Mouse (Mus musculus) forebrain, embryonic 15.5 days (tissue): ENCODE measurements around the gene Hopx. TPM values are rescaled to one million over a fixed set of nuclear protein-coding genes. Genes with fewer than 3 reads are reported as not detected.

Source experiments
- ATAC-seq: fragments of 200-750 bp; cut with Nextera tagmentation; replicated peaks from 2 replicates; pipeline ENCODE4 v1.8.0; 2017; ENCODE audit warnings: mild to moderate bottlenecking, moderate TSS enrichment, moderate library complexity
- H3K27ac ChIP-seq: fragments of 300-500 bp; sonication (generic); replicated peaks from 2 replicates; pipeline ENCODE4 v1.5.1; 2015; ENCODE audit warnings: mild to moderate bottlenecking, inconsistent platforms
- H3K27me3 ChIP-seq: fragments of 300-500 bp; sonication (generic); 2 replicates; pipeline ENCODE4 v1.6.1; 2015; ENCODE audit warnings: inconsistent platforms
- H3K36me3 ChIP-seq: fragments of 300-500 bp; sonication (generic); 2 replicates; pipeline ENCODE4 v1.6.1; 2015; ENCODE audit warnings: mild to moderate bottlenecking, inconsistent platforms
- H3K4me1 ChIP-seq: fragments of 300-500 bp; sonication (generic); 2 replicates; pipeline ENCODE4 v1.6.1; 2015; ENCODE audit warnings: inconsistent platforms
- H3K4me2 ChIP-seq: fragments of 300-500 bp; sonication (generic); replicated peaks from 2 replicates; pipeline ENCODE4 v1.6.1; 2015; ENCODE audit warnings: mild to moderate bottlenecking, inconsistent platforms
- H3K4me3 ChIP-seq: fragments of 300-500 bp; sonication (generic); 2 replicates; pipeline ENCODE4 v1.5.1; 2015; ENCODE audit warnings: mild to moderate bottlenecking, inconsistent platforms
- H3K9ac ChIP-seq: fragments of 300-500 bp; sonication (generic); replicated peaks from 2 replicates; pipeline ENCODE4 v1.6.1; 2015; ENCODE audit warnings: mild to moderate bottlenecking, inconsistent platforms
- H3K9me3 ChIP-seq: fragments of 300-500 bp; sonication (generic); 2 replicates; pipeline ENCODE4 v1.6.1; 2016; ENCODE audit warnings: inconsistent platforms
- WGBS: fragments of 180-500 bp; shearing (Covaris S2); methylation state at CpG from one replicate; pipeline ENCODE4 v1.1.7; 2015; ENCODE audit warnings: mixed read lengths; 5-methylcytosine and 5-hydroxymethylcytosine counted together
- polyA plus RNA-seq: library from polyadenylated mRNA; unstranded; fragments of >200 nt; fragmentation: Nextera tagmentation; extraction: Ambion mirVana; gene quantifications from 2 replicates; pipeline ENCODE4 v1.2.1, GENCODE M21; 2015

Gene Hopx
- polyA plus RNA-seq, 1 experiment from 2014 or later, result 2.2 TPM

DNA sequence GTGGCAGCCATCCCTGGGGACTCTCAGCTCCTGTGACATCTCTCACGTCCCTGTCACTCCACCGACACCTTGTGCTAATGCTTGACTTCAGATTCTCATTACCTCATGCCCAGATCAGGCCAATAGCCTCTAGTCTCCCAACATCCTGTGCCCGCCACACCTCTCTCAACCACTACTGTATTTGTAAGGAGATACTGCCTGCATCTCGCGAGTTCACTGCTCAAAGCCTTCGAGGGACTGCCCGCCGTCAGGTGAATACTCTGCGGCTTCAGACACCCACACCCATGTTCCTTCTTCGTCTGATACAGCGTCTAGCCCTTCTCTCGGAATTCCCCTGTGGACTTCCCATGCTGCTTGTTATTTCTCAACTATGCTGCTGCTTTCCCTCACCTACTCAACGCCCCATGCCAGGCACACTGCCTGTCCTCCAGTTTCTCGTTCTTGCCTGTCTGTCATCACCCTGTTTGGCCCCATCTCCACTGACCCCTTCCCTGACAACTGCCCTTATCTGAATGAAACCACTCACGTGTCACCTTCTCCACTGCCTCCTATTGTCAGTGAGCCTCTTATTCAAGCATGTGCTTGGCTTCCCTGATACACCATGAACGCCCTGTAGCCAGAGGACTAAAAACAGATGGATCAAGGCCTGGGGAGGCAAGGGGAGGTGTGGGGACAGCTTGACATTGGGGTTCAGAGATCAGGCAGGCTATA is 15.5 kb upstream of the Hopx start:
- 83% methylated on average over 16 of the region's 16 CpGs for WGBS

DNA sequence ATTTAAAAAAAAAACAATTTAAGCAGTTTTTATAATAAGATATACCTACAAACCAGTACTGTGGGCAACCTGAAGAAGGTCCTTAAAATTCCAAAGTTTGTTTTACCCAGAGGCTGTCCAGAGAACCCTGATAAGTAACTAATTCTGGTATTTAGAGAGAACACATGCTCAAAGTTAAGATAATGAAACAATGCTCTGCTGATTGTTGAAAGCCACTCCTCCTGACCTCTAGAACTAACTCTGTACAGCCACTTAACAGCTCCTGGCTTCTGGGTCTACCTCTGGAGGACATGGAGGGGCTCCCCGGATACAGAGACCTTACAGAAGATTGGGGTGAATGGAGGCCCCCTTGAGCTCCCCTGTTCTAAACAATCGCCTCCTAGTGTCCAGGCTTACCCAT is 15.0 kb upstream of the Hopx start:
- Histone ChIP-seq H3K4me1 (0 out of 2 replicates have a peak, but pooled peaks cover 2% of the 10 kb centered on the region), H3K9ac (no peak overlapping the region), H3K9me3 (no peaks in the 10 kb centered on the region), H3K27ac (no peak overlapping the region), H3K4me2 (no peak overlapping the region), H3K36me3 (no peaks in the 10 kb centered on the region), H3K27me3 (peaks cover 3% of the 10 kb centered on the region; the same call in 1 of the 2 replicates), H3K4me3 (no peak overlapping the region)
- 81% methylated on average over 2 of the region's 2 CpGs for WGBS
- no peak for ATAC-seq

More for the DNA sequence above, 15.5 kb upstream of the Hopx start:
- Histone ChIP-seq H3K4me3 (no peak overlapping the region), H3K27me3 (peaks cover 3% of the 10 kb centered on the region; the same call in 1 of the 2 replicates), H3K27ac (no peak overlapping the region), H3K4me1 (no peaks in the 10 kb centered on the region), H3K9ac (no peak overlapping the region), H3K36me3 (no peaks in the 10 kb centered on the region), H3K9me3 (no peaks in the 10 kb centered on the region), H3K4me2 (no peak overlapping the region)
- no peak for ATAC-seq

DNA sequence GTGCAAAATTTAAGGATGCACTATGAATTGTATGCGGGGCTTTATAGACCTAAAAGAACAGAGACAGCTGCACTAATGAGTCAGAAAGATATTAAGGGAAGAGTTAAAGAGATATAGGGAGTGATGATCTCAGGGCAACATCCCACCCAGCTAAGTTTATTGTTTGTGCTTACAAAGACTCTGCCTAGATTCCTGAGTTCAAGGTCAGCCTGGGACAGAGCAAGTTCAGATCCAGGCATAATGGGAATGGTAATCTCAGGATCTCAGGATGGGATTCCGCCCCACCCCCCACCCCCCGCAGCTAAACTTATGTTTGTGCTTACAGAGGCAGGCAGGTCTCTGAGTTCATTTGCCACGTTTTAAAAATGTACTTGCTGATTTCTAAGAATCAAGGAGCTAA is 13.9 kb upstream of the Hopx start:
- no peaks in the 10 kb centered on the region for H3K9me3 ChIP-seq
- H3K4me1 ChIP-seq, result peaks cover 12% of the 10 kb centered on the region
- no peak overlapping the region for H3K27ac ChIP-seq
- H3K4me3 ChIP-seq, result no peak overlapping the region
- no peak for ATAC-seq
- H3K27me3 ChIP-seq, result peaks cover 3% of the 10 kb centered on the region; the same call in 1 of the 2 replicates
- H3K9ac ChIP-seq, result no peak overlapping the region
- H3K4me2 ChIP-seq, result no peak overlapping the region
- H3K36me3 ChIP-seq, result no peaks in the 10 kb centered on the region
- 96% methylated on average over 4 of the region's 4 CpGs for WGBS

DNA sequence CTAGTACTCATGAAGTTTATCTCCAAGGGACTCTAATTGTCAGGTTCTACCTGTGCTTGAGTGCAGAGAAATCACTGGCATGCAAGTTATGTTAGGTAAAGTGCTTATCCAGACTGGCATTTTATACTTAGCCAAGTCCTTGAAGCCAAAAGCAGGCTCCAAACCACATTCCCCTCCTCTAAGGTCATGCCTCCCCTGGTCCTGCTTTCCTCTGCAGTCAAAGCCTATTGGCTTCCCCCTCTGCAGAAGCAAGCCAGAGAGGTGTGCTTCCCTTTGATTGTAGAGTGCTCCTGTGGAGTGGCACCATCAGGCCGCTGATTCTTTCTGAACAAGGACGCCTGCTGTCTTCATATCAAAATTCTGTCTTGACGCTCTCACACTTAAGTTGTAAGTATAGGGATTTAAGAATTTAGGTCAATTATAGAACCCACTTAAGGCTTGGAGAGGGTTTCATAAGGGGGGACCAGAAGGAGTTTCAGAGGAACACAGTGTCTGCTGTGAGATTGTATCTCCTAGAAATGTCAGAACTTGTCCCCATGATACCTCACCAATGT is 11.6 kb upstream of the Hopx start:
- 94% methylated on average over 3 of the region's 3 CpGs for WGBS
- Histone ChIP-seq H3K9me3 (no peaks in the 10 kb centered on the region), H3K27me3 (peaks cover 3% of the 10 kb centered on the region; the same call in 1 of the 2 replicates), H3K4me3 (no peak overlapping the region), H3K4me2 (no peak overlapping the region), H3K4me1 (peaks cover 35% of the 10 kb centered on the region), H3K9ac (no peak overlapping the region), H3K27ac (no peak overlapping the region), H3K36me3 (no peaks in the 10 kb centered on the region)
- no peak for ATAC-seq

DNA sequence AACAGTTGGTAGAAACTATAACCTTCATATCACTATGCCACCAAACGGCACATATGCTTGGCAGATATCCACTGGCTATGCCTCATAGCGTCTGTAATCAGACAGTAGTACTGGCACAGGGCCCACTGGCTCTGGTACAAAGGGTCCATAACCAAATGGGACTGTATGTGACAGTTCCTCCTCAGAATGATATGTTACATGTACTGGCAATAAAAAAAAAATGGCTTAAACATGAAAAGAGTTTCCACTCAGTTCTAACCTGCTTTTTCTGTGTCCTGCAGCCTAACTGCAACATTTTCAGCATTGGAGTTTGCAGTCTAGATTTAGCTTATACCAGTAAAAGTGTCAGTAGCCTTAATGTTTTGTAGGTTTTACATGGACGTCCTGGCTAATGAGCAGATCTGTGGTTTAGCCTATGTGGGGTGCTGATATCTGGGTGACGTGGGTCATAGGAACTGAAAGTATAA is 9.9 kb upstream of the Hopx start:
- Histone ChIP-seq H3K27ac (no peak overlapping the region; the same call in 1 of the 2 replicates), H3K9ac (no peak overlapping the region)
- peak; percentile 53 for ATAC-seq

DNA sequence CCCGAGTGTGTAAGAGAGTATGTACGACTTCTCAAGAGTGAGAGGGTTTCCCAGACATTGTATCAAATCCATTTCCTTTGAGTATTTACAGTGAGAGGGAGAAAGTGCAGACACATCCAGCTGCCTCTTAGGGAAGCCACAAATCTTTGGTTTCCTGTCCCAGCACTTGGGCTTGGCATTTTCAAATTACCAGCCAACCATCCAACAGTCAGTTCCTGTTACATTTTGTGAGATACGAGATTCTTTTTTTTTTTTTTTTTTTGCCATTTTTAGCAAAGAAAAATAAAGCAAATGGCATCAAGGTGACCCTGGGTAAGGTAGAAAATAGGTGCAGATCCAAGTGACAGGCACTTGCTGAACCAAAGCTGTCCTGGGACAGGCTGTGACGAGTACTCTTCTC is 9.2 kb upstream of the Hopx start:
- Histone ChIP-seq H3K4me3 (no peak overlapping the region), H3K36me3 (no peaks in the 10 kb centered on the region), H3K9me3 (no peaks in the 10 kb centered on the region), H3K4me2 (no peak overlapping the region), H3K27ac (peak overlapping the region; percentile 51), H3K27me3 (peaks cover 21% of the 10 kb centered on the region), H3K9ac (no peak overlapping the region), H3K4me1 (peaks cover 35% of the 10 kb centered on the region)
- no peak for ATAC-seq
- 74% methylated on average over 4 of the region's 4 CpGs for WGBS

More for the DNA sequence above, 9.9 kb upstream of the Hopx start:
- Histone ChIP-seq H3K4me3 (no peak overlapping the region), H3K36me3 (no peaks in the 10 kb centered on the region), H3K4me1 (peaks cover 35% of the 10 kb centered on the region), H3K27me3 (peaks cover 14% of the 10 kb centered on the region; the same call in 1 of the 2 replicates), H3K4me2 (no peak overlapping the region), H3K9me3 (no peaks in the 10 kb centered on the region)
- WGBS, result 54% methylated on average over 4 of the region's 4 CpGs

DNA sequence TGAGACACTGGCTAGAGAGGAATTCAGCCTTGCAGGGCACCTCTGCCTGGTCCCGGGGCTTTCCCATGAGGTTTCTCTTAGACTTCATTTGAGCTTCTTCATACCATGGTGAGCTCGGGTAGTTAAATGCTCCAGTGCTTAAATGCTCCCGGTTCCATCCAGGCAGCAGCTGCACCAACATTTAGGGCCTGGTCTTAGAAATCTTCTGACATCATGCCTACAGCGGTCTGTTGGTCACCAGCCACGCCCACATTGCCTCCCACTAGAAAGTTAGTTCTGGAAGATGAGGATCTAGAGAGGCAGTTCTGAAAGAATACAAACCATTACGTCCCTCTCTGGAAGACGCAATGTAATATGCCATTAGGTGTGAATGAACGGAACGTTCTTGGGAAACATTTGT is 8.7 kb upstream of the Hopx start:
- H3K27me3 ChIP-seq, result peaks cover 24% of the 10 kb centered on the region

DNA sequence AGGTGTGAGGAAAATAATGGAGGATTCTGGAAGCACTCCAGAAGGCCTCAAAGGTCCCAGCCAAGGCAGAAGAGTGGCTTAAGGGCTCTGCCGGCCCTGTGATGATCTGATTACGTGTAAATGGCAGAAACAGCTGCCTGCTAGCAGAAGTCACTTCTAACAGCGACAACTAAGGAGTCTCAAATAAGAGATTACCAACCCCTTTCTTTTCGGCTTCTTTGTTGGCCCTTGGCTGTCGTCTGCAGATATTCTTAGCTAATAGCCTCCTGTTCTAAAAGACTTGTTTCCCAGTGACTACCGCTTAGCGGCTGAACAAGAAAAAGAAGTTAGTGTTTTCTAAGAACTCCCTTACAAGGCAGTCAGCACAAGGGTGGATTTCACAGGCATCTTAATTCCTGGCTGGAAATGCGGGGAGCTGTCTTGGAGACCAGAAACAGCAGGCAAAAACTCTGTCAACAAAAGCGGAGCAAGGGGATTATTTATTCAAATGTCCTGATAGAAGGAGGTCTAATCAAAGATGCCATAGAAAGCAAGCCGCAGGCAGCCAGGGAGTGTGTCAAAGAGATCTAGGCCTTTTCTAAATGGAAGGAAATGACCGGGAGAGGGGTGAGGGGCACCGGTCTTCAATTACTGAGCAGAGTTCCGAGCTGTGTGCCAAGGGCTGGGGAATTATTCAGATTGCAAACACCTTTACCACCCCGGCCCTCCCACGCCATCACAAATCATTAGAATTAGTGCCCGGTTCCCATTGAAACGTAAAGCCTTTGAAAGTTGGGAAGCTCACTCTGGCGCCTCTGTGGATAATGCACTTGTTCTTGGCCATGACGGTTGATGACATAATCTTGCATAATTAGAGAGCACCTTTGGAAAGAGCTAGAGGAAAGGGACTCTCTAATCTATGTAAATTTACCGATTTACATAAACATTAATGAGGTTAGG is 7.6 kb upstream of the Hopx start:
- Histone ChIP-seq H3K27me3 (peaks cover 29% of the 10 kb centered on the region), H3K4me3 (no peak overlapping the region), H3K4me1 (peaks cover 35% of the 10 kb centered on the region), H3K36me3 (no peaks in the 10 kb centered on the region), H3K4me2 (0 out of 2 replicates have a peak overlapping the region, but pooled peaks have one; percentile 2), H3K9me3 (no peaks in the 10 kb centered on the region), H3K9ac (no peak overlapping the region), H3K27ac (peak overlapping the region; percentile 64)
- 1% methylated on average over 20 of the region's 20 CpGs for WGBS
- ATAC-seq, result peak; percentile 93

More for the DNA sequence above, 8.7 kb upstream of the Hopx start:
- WGBS, result 39% methylated on average over 9 of the region's 9 CpGs
- Histone ChIP-seq H3K4me3 (no peak overlapping the region), H3K4me2 (no peak overlapping the region), H3K9me3 (no peaks in the 10 kb centered on the region), H3K4me1 (peaks cover 35% of the 10 kb centered on the region), H3K9ac (no peak overlapping the region), H3K36me3 (no peaks in the 10 kb centered on the region), H3K27ac (no peak overlapping the region)
- no peak for ATAC-seq

DNA sequence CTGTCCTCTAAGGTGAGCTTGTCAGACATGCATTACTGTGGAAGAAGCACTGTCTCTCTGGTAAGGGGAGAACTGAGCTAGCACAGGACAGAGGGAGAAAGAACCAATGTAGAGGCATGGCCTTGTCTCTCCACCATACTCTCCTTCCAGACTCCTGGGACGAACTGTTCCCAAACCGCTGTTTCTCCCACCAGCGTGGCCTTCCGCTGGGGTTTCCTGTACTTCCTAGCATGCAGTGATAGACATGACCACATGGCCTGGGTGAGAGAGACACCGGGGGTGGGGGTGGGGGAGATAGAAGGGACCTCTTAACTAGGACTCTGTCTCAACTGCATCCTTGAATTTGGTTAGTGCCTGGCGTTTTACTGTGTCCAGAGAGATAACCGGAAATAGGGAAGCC is 5.8 kb upstream of the Hopx start:
- Histone ChIP-seq H3K4me1 (peaks cover 36% of the 10 kb centered on the region), H3K4me3 (no peak overlapping the region), H3K9me3 (no peaks in the 10 kb centered on the region), H3K36me3 (no peaks in the 10 kb centered on the region), H3K27ac (no peak overlapping the region), H3K27me3 (peaks cover 38% of the 10 kb centered on the region), H3K9ac (no peak overlapping the region), H3K4me2 (no peak overlapping the region)
- no peak for ATAC-seq
- 89% methylated on average over 7 of the region's 7 CpGs for WGBS

DNA sequence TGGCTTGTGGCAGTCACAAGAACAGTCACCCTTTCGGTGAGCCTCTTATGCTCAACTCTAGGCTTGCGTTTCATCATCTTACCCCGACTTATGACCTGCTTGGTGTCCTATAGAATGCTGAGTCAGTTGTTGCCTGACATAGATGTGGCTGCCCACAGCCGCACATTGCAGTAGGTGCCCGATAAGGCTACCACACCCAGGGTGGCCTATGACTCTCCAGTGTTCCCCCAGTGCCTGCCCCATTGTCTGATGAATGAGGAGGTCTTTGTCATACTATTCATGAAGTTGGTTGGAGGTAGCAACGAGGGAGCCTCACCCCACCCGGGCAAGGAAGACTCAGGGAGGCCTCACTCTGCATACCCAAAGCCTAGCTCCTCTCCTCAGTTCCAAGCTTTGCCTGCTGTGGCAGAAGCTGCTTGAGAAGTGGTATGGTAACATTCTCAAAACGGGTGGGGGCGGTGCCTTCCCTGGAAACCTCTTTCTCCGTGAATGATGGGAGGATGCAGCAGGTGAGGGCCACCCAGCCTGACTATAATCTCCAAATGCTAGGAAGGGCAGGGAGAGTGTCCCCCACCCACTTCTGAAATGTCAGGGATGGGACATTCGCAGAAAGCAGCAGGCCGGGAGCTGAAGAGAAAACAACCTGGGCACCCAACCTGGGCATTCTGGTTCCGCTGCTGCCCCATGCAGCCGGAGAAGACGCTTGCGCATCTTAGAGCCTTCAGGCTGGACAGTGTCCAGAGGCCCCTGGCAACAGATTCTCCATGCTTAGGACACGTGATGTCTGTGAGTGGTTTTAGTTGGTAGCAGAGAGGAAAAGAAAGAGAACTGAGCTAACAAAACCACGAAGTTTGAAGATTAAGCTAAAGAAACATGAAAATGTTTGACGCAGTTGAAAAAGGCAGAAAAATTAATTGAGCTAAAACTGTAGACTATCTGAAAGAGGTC is 4.8 kb upstream of the Hopx start:
- H3K4me2 ChIP-seq, result no peak overlapping the region
- H3K9me3 ChIP-seq, result no peaks in the 10 kb centered on the region
- 79% methylated on average over 19 of the region's 19 CpGs for WGBS
- H3K27me3 ChIP-seq, result peaks cover 38% of the 10 kb centered on the region
- peaks cover 42% of the 10 kb centered on the region for H3K4me1 ChIP-seq
- no peaks in the 10 kb centered on the region for H3K36me3 ChIP-seq
- ATAC-seq, result no peak
- H3K9ac ChIP-seq, result no peak overlapping the region
- H3K27ac ChIP-seq, result no peak overlapping the region
- no peak overlapping the region for H3K4me3 ChIP-seq

DNA sequence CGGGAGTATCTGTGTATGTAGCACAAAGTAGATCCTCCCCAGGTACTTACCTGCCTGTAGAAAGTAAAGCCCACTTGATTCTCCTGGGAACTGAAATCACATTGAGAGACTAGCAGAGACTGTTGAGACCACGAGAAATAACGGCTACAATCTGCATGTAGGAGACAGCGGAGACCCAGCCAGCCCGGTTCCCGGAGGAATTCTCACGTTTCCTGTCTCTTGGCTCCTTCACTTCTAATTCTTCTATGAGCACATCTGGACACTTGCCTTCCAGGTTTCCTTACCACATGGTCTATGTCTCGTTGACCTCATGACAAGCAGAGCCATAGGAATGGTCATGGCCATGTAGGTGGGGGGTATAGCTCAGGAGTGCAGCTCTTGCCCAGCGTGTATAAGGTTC is 811 bp upstream of the Hopx start:
- no peak for ATAC-seq
- no peaks in the 10 kb centered on the region for H3K36me3 ChIP-seq
- H3K4me3 ChIP-seq, result no peak overlapping the region
- H3K9ac ChIP-seq, result no peak overlapping the region
- peaks cover 16% of the 10 kb centered on the region for H3K4me1 ChIP-seq
- H3K4me2 ChIP-seq, result no peak overlapping the region
- no peak overlapping the region for H3K27ac ChIP-seq
- peaks cover 37% of the 10 kb centered on the region for H3K27me3 ChIP-seq
- no peaks in the 10 kb centered on the region for H3K9me3 ChIP-seq
- WGBS, result 81% methylated on average over 9 of the region's 9 CpGs
